Mouse (Mus musculus) liver, embryonic 14.5 days (tissue): Measurements from ENCODE around the gene Dnhd1. TPM values are rescaled to one million over a fixed set of nuclear protein-coding genes. Genes with fewer than 3 reads are reported as not detected.

Source experiments
- ATAC-seq: fragments of 200-750 bp; cut with Nextera tagmentation; 2 replicates; pipeline ENCODE4 v1.8.0; 2017; ENCODE audit warnings: moderate number of reproducible peaks, mild to moderate bottlenecking, moderate library complexity; ENCODE audit not compliant: insufficient read depth
- DNase-seq, 3 experiments: peaks; one replicate each; pipeline ENCODE4 v3.0.0-alpha.2; 2012 to 2013; ENCODE audit warnings: low read depth in 3 of 3, low spot score in 3 of 3
- H3K27ac ChIP-seq: fragments of 300-500 bp; sonication (generic); 2 replicates; pipeline ENCODE4 v1.5.1; 2014; ENCODE audit warnings: moderate library complexity, mild to moderate bottlenecking, control low read depth, inconsistent platforms
- H3K27me3 ChIP-seq: fragments of 300-500 bp; sonication (generic); 2 replicates; pipeline ENCODE4 v1.6.1; 2014; ENCODE audit warnings: mild to moderate bottlenecking, low read length, moderate library complexity; ENCODE audit not compliant: control insufficient read depth, insufficient read depth
- H3K36me3 ChIP-seq: fragments of 300-500 bp; sonication (generic); replicated peaks from 2 replicates; pipeline ENCODE4 v1.6.1; 2014; ENCODE audit warnings: low read depth; ENCODE audit not compliant: control insufficient read depth, insufficient read depth
- H3K4me1 ChIP-seq, 2 experiments: fragments of 200-500 bp in 1 of 2; fragments of 300-500 bp in 1 of 2; sonication (generic) in 1 of 2; replicated peaks; 2 replicates each; pipeline ENCODE4 v1.6.1; 2012 to 2014; ENCODE audit warnings: antibody characterized with exemption in 1 of 2, inconsistent platforms in 1 of 2, low read length in 1 of 2; ENCODE audit not compliant: control insufficient read depth in 2 of 2, insufficient read depth in 2 of 2
- H3K4me2 ChIP-seq: fragments of 300-500 bp; sonication (generic); 2 replicates; pipeline ENCODE4 v1.6.1; 2014; ENCODE audit warnings: low read depth, mild to moderate bottlenecking, control low read depth, moderate library complexity
- H3K4me3 ChIP-seq, 2 experiments: fragments of 200-500 bp in 1 of 2; fragments of 300-500 bp in 1 of 2; sonication (generic) in 1 of 2; 2 replicates each; pipeline ENCODE4 v1.5.1; 2012 to 2014; ENCODE audit warnings: low read depth in 2 of 2, low read length in 2 of 2, mild to moderate bottlenecking in 2 of 2, control low read depth in 1 of 2, inconsistent platforms in 1 of 2, moderate library complexity in 1 of 2; ENCODE audit not compliant: insufficient read depth in 1 of 2
- H3K9ac ChIP-seq: fragments of 300-500 bp; sonication (generic); replicated peaks from 2 replicates; pipeline ENCODE4 v1.6.1; 2014; ENCODE audit warnings: mild to moderate bottlenecking, control low read depth, moderate library complexity
- H3K9me3 ChIP-seq: fragments of 300-500 bp; sonication (generic); 2 replicates; pipeline ENCODE4 v1.6.1; 2016; ENCODE audit warnings: low read length, mixed read lengths; ENCODE audit not compliant: control insufficient read depth
- CTCF ChIP-seq: IDR thresholded peaks from 2 replicates; pipeline ENCODE4 v1.5.1; 2016; ENCODE audit warnings: antibody characterized with exemption, low read depth, control low read depth
- EP300 ChIP-seq: IDR thresholded peaks from 2 replicates; pipeline ENCODE4 v1.6.1; 2016; ENCODE audit warnings: antibody characterized with exemption, low read depth
- WGBS: fragments of 180-500 bp; shearing (Covaris S2); extraction: QIAGEN DNeasy Blood & Tissue Kit; methylation state at CpG from one replicate; pipeline ENCODE4 v1.1.7; 2014; ENCODE audit not compliant: insufficient replicate concordance; 5-methylcytosine and 5-hydroxymethylcytosine counted together
- polyA plus RNA-seq, 2 experiments: library from polyadenylated mRNA; depleted of rRNA in 1 of 2; stranded (reverse) in 1 of 2; unstranded in 1 of 2; fragments of >200 nt; fragmentation: Nextera tagmentation in 1 of 2; extraction: Ambion mirVana in 1 of 2; gene quantifications; 2 replicates each; pipeline versions ENCODE4 v1.2.1 to v1.2.3; 2012 to 2014

Dnhd1 gene
- polyA plus RNA-seq, 2 experiments = 0.11 to 0.57 TPM

DNA sequence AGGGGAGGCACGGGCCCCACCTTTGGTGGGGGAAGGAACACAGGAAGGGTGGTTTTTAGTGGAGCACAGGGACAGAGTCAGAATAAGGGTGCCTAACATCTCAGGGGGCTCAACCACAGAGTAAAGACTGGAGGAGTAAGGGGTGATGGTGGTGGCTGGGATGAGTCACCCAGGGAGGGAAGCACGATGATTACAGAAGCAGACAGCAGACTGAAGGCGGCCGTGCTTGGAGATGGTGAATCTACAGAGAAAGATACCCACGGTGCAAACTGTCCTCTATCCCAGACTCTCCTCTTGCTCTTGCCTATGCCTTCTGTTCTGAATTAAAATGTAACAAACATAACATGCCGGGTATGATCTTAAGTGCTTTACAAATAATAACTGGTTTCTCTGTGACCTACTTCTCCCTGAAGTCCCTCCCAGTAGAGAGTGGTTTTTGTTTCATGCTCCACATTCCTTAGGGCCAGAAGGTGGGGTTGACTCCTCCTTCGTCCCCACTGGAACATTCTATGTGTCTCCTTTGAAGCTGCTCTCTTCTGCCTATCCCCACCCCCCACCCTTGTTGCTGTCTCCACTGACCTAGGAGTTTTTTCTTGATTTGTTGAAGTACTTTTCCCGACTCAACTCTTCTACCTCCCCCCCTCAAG is 28.9 kb upstream of the Dnhd1 start:
- DNase-seq (no peak), ATAC-seq (no peak)
- Histone ChIP-seq H3K9me3 (no peaks in the 10 kb centered on the region), H3K9ac (no peak overlapping the region), H3K4me2 (no peak overlapping the region), H3K27me3 (no peaks in the 10 kb centered on the region), H3K36me3 (no peaks in the 10 kb centered on the region), H3K4me1 (no peaks in the 10 kb centered on the region), H3K4me3 (no peak overlapping the region), H3K27ac (no peak overlapping the region)
- TF ChIP-seq CTCF = no peak
- WGBS = 63% methylated on average over 8 of the region's 8 CpGs

DNA sequence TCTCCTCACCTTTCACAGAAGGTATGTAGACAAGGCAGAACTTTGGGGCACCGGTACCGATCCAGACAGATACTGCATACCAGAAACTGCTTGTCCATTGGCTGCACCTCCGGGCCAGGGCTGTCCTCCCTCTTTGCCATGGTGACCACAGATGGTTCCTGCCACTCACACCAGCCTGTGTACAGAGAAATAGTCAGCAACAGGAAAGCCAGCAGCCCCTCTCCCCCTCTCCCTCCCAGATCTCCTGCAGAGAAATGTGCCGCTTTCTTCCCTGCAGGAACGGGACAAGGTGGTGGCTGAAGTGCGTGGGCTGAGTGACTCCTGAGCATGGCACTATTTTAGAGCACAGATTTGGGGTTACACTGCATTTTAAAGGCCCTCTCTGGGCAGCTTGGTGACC is 25.2 kb upstream of the Dnhd1 start:
- no peak for ATAC-seq
- H3K9ac ChIP-seq = no peak overlapping the region
- H3K27ac ChIP-seq = no peak overlapping the region
- H3K4me1 ChIP-seq = no peaks in the 10 kb centered on the region
- H3K9me3 ChIP-seq = no peaks in the 10 kb centered on the region
- H3K4me2 ChIP-seq = no peak overlapping the region
- no peaks in the 10 kb centered on the region for H3K27me3 ChIP-seq
- H3K4me3 ChIP-seq = no peak overlapping the region
- 78% methylated on average over 6 of the region's 6 CpGs for WGBS
- no peaks in the 10 kb centered on the region for H3K36me3 ChIP-seq
- TF ChIP-seq CTCF (no peak), EP300 (no peak)
- no peak for DNase-seq

DNA sequence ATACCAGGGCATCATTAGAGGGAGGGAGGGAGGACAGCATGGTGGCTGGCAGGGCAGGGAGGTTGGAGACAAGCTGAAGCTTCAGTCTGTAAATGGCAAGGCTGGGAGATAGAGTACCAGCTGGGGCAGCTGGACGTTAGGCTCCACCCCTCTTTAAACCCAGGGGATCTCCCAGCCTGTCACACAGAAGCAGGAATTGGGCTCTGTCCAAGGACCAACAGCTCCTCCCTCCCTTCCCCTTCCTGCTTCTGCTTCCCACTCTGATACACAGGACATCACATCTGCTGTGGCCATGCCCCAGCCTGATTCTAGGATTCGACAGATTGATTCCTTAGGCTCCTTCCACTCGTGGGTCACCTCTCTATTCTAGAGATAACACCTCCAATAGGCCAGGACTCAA is 22.0 kb upstream of the Dnhd1 start:
- DNase-seq (no peak), ATAC-seq (no peak)
- WGBS = 17% methylated on average over 3 of the region's 3 CpGs

DNA sequence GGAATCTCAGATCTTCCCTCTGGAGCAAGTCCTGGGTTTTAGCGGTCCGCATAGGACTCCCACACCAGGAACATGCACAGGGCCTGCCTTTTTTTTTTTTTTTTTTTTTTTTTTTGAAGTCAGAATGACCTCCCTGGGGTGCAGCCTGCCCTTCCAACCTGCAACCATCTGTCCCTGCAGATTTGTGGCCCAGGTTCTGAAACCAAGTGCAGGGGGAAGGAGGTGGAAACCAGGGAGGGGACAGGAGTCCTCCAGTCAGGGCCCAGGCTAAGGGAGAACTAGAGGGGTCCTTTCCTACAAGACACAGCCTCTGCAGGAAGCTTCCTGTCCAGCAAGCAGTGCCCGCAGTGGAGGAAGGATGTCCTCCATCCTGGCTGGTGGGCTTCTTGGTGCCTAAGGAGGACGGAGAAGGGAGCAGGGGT is 18.1 kb upstream of the Dnhd1 start:
- Histone ChIP-seq H3K9me3 (no peaks in the 10 kb centered on the region), H3K4me1 (peaks cover 0 to 9% of the 10 kb centered on the region in 2 experiments; a peak in 2 of 4 replicates), H3K4me2 (peak overlapping the region; percentile 83), H3K4me3 (peak overlapping the region; percentile 36 to 65), H3K27me3 (no peaks in the 10 kb centered on the region), H3K27ac (no peak overlapping the region), H3K36me3 (no peaks in the 10 kb centered on the region), H3K9ac (no peak overlapping the region)
- no peak for ATAC-seq
- no peak for DNase-seq
- TF ChIP-seq EP300 = no peak
- no peak for TF ChIP-seq CTCF
- 31% methylated on average over 4 of the region's 4 CpGs for WGBS

More for the DNA sequence above, 22.0 kb upstream of the Dnhd1 start:
- TF ChIP-seq CTCF (no peak), EP300 (no peak)
- no peaks in the 10 kb centered on the region for H3K36me3 ChIP-seq
- H3K27ac ChIP-seq = no peak overlapping the region
- H3K9me3 ChIP-seq = no peaks in the 10 kb centered on the region
- H3K9ac ChIP-seq = no peak overlapping the region
- 0 out of 4 replicates have a peak, but pooled peaks cover 0 to under 1% of the 10 kb centered on the region in 2 experiments for H3K4me1 ChIP-seq
- no peak overlapping the region for H3K4me3 ChIP-seq
- H3K27me3 ChIP-seq = no peaks in the 10 kb centered on the region
- H3K4me2 ChIP-seq = no peak overlapping the region

DNA sequence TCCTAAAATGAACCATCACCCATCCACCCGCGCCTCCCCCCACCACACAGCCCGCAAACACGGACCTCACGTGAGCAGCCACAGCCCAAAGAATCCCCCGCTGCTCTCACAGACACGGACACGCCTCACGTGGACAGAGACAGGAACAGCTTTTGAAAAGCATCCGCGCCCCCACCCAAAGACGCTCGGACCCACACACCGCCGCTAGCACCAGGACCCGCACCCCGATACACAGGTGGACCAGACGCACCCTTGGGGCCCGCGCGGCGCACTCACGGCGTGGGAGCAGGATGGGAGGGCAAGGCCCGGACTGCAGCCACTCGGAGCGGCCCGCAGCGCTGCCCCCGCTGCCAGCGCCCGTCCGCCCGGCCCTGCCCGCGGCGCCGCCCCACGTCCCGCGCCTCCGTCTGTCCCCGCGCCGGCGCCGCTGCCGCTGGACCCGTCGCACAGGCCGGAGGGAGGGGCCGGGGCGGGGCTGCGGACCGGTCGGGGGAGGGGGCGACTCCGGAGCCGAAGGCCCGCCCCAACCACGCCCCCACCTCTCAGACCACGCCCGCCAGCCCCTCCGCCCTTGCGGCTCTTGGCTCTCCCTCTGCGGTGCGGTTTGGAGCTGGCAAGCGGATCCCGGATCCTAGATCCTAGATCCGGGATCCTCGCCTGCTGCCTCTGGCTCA is 17.4 kb upstream of the Dnhd1 start, which contains the start of gene Trim3:
Gene Trim3 (minus strand): TSS at position 445 of the 674 bp plus-strand sequence.
- Histone ChIP-seq H3K27me3 (no peaks in the 10 kb centered on the region), H3K9me3 (no peaks in the 10 kb centered on the region), H3K9ac (peak within 1 kb of the TSS; percentile 47), H3K4me1 (peaks cover 0 to 9% of the 10 kb centered on the region in 2 experiments; a peak in 2 of 4 replicates), H3K27ac (no peak within 1 kb of the TSS), H3K36me3 (no peaks in the 10 kb centered on the region), H3K4me2 (peak within 1 kb of the TSS; percentile 83), H3K4me3 (peak within 1 kb of the TSS; percentile 65)
- ATAC-seq (peak; percentile 87), DNase-seq (peak; percentile 61 to 64 (median 63))
- 1% methylated on average over 60 of the region's 71 CpGs for WGBS
- TF ChIP-seq EP300 = no peak
- no peak for TF ChIP-seq CTCF
